Mouse (Mus musculus): ENCODE measurements at regions not wholly inside any gene's neighbourhood (a gene's known extent, or its start where the extent isn't known, plus 50 kb on each side); places are given as distances from the start of the nearest gene placed in this dataset.

DNA sequence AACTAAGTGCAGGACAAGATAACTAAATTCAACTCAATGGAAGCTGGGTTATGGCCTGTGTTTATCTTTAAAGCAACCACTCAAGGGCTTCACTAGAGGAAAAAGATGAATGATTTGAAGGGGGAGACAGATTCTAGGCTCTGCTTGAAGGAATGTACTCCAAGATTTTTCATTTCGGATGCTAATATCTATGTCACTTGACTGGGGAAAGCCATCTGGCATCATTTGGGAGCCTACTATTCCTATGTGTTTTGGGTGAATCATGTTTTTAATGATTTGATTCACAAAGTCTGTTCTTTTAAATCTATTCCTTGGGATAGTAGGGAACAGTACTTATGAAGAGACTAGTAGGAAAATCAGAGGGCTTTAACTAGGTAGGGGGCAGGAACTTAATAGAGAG is 766.2 kb upstream of the Grm7 start:
- TF ChIP-seq TCF3 (IDR thresholded peaks at IDR 0.05; ENCODE audit: insufficient read length, low read depth) (no peak), CEBPB (IDR thresholded peaks at IDR 0.05; ENCODE audit: insufficient read depth, poor library complexity, severe bottlenecking) (no peak), E2F4 (IDR thresholded peaks at IDR 0.05; ENCODE audit: insufficient read depth) (no peak), POLR2A (IDR thresholded peaks at IDR 0.05; ENCODE audit: insufficient read length, low read depth) (no peak), TCF12 (IDR thresholded peaks at IDR 0.05; ENCODE audit: insufficient read depth, poor library complexity, severe bottlenecking) (no peak), USF1 (IDR thresholded peaks at IDR 0.05; ENCODE audit: low read depth) (no peak), MYOG (IDR thresholded peaks at IDR 0.05; ENCODE audit: control insufficient read depth in 1 of 3, insufficient read depth in 1 of 3, insufficient read length in 2 of 3, low read depth in 2 of 3) (no peak), MAX (IDR thresholded peaks at IDR 0.05; ENCODE audit: low read depth) (no peak)

All from myocyte (in vitro differentiated cells).